Mouse (Mus musculus): Measurements from ENCODE around the gene Sstr2. TPM values are rescaled to one million over a fixed set of nuclear protein-coding genes. Genes with fewer than 3 reads are reported as not detected.

Gene Sstr2
- polyA plus RNA-seq, 1 experiment from 2014 or later, result 28.1 TPM

DNA sequence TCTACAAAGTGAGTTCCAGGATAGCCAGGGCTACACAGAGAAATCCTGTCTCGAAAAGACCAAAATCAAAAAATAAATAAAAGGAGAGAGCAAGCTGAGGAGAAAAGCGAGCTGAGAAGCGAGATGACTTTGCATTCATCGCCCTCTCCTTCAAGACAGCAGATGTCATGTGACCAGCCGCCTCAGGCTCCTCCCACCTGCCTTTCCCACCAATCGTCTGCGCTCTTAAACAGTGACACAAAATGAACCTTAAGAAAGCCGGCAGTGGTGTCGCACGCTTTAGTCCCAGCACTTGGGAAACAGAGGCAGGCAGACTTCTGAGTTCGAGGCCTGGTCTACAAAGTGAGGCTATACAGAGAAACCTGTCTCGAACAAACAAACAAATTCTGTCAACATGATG is 11.6 kb upstream of the Sstr2 start:
- Histone ChIP-seq H3K4me3 (no peak overlapping the region), H3K9ac (no peak overlapping the region), H3K4me2 (no peak overlapping the region), H3K27me3 (no peaks in the 10 kb centered on the region), H3K4me1 (replicated peaks) (peaks cover 15% of the 10 kb centered on the region), H3K9me3 (no peaks in the 10 kb centered on the region), H3K36me3 (no peaks in the 10 kb centered on the region), H3K27ac (replicated peaks) (no peak overlapping the region)
- 97% methylated on average over 12 of the region's 12 CpGs for WGBS
- no peak for ATAC-seq (ENCODE audit: low FRiP score, low read depth)

DNA sequence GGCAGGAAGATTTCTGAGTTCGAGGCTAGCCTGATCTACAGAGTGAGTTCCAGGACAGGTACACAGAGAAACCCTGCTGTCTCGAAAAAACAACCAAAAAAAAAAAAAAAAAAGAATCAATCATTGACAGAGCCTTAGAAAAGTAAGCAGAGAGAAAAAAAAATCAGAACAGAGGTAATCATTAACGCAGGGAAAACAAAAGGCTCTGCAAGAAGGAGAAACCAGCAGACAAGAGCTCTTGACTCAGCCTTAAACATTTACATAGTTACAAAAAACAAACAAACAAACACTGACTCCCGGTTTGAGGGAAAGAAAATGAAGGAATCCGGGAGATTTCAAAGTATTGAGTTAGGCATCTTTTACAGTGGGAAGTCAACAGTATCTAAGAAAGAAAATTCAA is 9.6 kb upstream of the Sstr2 start:
- no peaks in the 10 kb centered on the region for H3K9me3 ChIP-seq
- no peak overlapping the region for H3K4me3 ChIP-seq
- H3K4me2 ChIP-seq, result no peak overlapping the region
- no peaks in the 10 kb centered on the region for H3K36me3 ChIP-seq
- H3K9ac ChIP-seq, result no peak overlapping the region
- ATAC-seq (ENCODE audit: low FRiP score, low read depth), result no peak
- WGBS, result 79% methylated on average over 5 of the region's 5 CpGs
- H3K4me1 ChIP-seq (replicated peaks), result peaks cover 12% of the 10 kb centered on the region
- H3K27ac ChIP-seq (replicated peaks), result no peak overlapping the region
- no peaks in the 10 kb centered on the region for H3K27me3 ChIP-seq

DNA sequence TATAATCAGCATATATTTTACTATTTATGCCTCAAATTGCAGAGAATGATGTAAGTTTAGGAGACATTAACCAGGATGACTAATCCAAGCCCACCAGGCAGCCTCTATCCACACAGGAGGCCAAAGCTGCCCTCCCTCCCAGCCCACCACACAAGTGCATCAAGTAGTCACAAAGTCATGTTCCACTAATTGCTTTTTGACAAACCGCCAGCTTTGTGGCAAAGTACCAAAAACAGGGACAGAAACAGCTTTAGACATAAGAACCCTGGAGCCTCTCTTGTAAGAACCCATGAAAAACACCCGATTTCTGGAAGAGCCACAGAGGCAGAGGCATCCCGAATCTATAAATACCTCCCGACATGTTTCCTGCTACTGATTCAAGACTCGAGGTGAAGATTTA is 8.9 kb upstream of the Sstr2 start:
- Histone ChIP-seq H3K4me1 (replicated peaks) (peaks cover 9% of the 10 kb centered on the region), H3K9ac (no peak overlapping the region), H3K4me2 (no peak overlapping the region), H3K36me3 (no peaks in the 10 kb centered on the region), H3K27ac (replicated peaks) (no peak overlapping the region; the same call in 1 of the 2 replicates), H3K4me3 (no peak overlapping the region), H3K9me3 (no peaks in the 10 kb centered on the region), H3K27me3 (no peaks in the 10 kb centered on the region)
- ATAC-seq (ENCODE audit: low FRiP score, low read depth), result no peak
- WGBS, result 54% methylated on average over 5 of the region's 5 CpGs

DNA sequence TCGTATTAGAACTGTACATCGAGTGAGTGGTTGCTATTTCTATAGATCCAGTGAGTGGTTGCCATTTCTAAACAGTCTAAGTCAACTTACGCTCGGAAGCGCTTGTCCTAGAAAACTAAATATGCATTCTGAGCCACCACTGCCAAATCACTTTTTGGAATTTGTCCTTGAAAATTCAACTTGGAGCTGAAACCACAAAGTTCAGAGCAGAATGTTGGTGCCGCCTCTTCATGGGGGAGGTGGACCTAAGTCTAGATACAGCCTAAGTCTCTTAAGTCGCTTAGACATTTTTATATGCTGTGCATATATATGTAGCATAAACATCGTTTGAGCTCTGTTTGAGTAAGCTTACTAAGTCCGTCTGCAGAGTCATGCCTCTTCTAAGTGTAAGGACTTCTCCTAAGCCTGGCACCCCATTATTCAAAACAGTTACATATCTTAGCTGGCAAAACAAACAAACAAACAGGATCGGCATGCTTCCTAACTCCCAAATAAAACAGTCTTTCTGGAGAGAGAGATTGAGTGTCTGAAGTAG is 8.0 kb upstream of the Sstr2 start:
- H3K27ac ChIP-seq (replicated peaks), result peak overlapping the region; percentile 81; the same call in 1 of the 2 replicates
- no peak overlapping the region for H3K9ac ChIP-seq
- ATAC-seq (ENCODE audit: low FRiP score, low read depth), result no peak
- no peaks in the 10 kb centered on the region for H3K27me3 ChIP-seq
- peaks cover 9% of the 10 kb centered on the region for H3K4me1 ChIP-seq (replicated peaks)
- H3K4me3 ChIP-seq, result no peak overlapping the region
- no peaks in the 10 kb centered on the region for H3K36me3 ChIP-seq
- no peak overlapping the region for H3K4me2 ChIP-seq
- no peaks in the 10 kb centered on the region for H3K9me3 ChIP-seq
- 81% methylated on average over 10 of the region's 10 CpGs for WGBS

DNA sequence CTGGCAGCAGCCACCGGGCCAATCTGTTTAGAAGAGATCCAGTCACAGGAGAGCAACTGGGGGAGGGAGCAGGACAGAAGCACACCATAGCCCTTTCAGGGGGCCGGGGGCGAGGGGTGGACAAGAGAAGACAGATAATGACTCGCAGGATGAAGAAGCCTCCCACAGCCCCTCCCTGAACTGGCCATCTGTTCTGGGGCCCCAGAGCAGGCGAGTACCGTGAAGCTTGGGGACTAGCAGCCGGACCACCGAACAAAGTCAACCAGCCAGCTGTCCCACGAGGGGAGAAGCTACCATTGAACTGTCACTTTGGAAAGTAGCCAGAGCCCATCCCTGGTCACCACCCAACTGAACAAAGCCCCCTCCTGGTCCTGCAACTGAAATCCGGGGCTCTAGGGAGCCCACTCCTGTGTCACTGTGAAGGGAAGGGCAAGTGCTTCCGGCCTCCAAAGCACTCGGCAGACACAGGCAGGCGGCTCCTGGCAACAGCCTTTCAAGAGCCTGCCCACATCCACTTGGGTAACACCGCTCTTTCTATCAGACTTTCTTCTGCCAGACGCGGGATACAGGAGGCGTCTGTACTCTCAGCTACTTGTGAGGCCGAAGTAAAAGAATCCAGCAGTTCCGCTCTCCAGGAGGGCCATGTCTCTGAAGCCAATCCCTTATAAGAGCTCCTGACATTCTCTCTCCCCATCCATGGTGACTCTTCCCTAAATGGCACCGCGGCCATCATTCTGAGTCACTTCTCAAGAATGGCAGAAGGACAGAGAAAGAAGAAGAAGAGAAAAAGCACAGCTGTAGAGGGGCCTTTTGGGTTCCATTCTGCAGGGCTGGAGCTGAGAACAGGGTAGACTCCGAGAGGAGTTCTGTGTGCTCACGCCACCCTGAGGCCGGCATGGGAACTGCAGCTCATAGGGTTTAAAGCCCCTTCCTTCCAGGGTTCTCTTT is 7.2 kb upstream of the Sstr2 start:
- Histone ChIP-seq H3K4me3 (no peak overlapping the region), H3K36me3 (no peaks in the 10 kb centered on the region), H3K4me1 (replicated peaks) (peaks cover 9% of the 10 kb centered on the region), H3K27ac (replicated peaks) (peak overlapping the region; percentile 81), H3K9me3 (no peaks in the 10 kb centered on the region), H3K27me3 (no peaks in the 10 kb centered on the region), H3K9ac (0 out of 2 replicates have a peak overlapping the region, but pooled peaks have one; percentile 16), H3K4me2 (peak overlapping the region; percentile 30)
- peak; percentile 89 for ATAC-seq (ENCODE audit: low FRiP score, low read depth)
- 11% methylated on average over 24 of the region's 24 CpGs for WGBS

DNA sequence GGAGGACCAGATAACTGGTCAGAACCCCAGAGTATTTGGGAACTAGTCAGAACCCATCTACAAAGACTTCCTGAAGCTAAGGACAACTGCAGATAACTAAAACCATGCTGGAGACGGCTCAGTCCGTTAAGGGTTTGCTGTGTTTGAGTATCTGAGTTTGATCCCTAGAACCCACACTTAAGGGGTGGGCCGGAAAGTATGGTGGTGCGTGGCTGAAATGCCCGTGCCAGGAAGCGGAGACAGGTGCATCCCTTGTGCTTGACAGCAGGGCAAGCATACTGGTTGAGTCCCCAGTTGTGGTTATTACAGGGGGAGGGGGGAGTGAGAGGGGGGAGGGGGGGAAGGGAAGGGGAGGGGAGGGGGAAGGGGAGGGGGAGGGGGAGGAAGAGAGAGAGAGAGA is 4.7 kb upstream of the Sstr2 start:
- Histone ChIP-seq H3K27ac (replicated peaks) (no peak overlapping the region), H3K9ac (no peak overlapping the region), H3K4me2 (no peak overlapping the region), H3K36me3 (no peaks in the 10 kb centered on the region), H3K27me3 (no peaks in the 10 kb centered on the region), H3K9me3 (no peaks in the 10 kb centered on the region), H3K4me3 (no peak overlapping the region), H3K4me1 (replicated peaks) (peaks cover 24% of the 10 kb centered on the region)
- 81% methylated on average over 6 of the region's 6 CpGs for WGBS
- ATAC-seq (ENCODE audit: low FRiP score, low read depth), result no peak

DNA sequence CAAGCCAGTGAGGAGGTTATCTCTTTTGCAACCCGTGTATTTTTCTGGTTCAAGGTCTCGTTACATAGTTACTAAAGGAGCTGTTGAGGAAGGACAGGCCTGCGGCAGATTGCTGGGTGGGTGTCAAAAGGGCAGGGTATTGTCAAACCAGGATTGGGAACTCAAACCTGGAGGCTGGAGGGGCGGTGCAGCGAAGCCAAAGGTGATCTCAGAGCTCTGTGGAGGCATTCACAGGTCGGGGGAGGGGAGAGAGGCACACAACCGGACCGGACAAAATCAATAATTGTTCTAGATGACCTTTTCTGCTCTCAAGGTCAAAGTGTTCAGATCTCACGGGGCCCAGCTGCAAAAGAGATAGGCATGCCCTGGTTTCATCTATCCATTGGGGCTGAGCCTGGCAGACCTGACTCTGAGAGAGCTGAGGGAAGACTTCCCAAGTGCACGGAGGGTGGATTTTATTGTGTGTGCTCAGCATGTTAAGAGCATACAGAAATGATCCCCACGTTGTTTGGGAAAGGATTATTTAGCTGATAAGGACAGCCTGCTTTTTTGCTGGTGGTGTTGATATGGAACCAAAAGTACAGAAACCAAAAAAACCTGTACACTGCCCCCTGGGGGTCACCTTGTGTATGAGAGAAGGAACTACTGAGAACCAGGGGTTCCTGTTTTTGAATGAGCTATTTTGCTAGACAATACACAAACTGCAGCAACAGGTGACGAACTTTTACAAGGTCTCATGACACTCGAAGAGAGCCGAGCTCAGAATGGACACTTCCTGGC is 1.8 kb upstream of the Sstr2 start:
- whole genome bisulfite sequencing, result 39% methylated on average over 14 of the region's 14 CpGs
- no peak overlapping the region for H3K27ac ChIP-seq (replicated peaks)
- H3K4me2 ChIP-seq, result no peak overlapping the region
- no peak overlapping the region for H3K9ac ChIP-seq
- peaks cover 32% of the 10 kb centered on the region for H3K4me1 ChIP-seq (replicated peaks)
- no peaks in the 10 kb centered on the region for H3K27me3 ChIP-seq
- no peak for ATAC-seq (ENCODE audit: low FRiP score, low read depth)
- no peak overlapping the region for H3K4me3 ChIP-seq
- H3K36me3 ChIP-seq, result no peaks in the 10 kb centered on the region
- H3K9me3 ChIP-seq, result no peaks in the 10 kb centered on the region

DNA sequence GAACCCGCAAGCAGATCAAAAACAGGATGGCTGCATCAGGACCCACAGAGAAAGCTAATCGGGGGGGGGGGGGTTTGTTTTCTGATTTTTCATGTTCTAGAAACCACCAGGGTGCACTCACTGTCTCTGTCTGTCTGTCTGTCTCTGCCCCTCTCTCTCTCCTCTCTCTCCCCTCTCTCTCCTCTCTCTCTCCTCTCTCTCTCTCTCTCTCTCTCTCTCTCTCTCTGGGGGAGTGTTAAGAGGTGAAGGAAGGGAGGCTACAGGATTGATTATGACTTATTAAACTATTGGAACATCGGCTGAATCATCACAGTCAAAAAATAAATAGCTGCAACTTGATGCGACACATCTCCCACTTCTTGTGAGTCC is 855 bp upstream of the Sstr2 start:
- Histone ChIP-seq H3K27me3 (no peaks in the 10 kb centered on the region), H3K4me2 (peak overlapping the region; percentile 98), H3K36me3 (no peaks in the 10 kb centered on the region), H3K27ac (replicated peaks) (no peak overlapping the region), H3K4me3 (peak overlapping the region; percentile 58), H3K4me1 (replicated peaks) (peaks cover 31% of the 10 kb centered on the region), H3K9me3 (no peaks in the 10 kb centered on the region), H3K9ac (no peak overlapping the region)
- no peak for ATAC-seq (ENCODE audit: low FRiP score, low read depth)
- WGBS, result 19% methylated on average over 4 of the region's 4 CpGs

DNA sequence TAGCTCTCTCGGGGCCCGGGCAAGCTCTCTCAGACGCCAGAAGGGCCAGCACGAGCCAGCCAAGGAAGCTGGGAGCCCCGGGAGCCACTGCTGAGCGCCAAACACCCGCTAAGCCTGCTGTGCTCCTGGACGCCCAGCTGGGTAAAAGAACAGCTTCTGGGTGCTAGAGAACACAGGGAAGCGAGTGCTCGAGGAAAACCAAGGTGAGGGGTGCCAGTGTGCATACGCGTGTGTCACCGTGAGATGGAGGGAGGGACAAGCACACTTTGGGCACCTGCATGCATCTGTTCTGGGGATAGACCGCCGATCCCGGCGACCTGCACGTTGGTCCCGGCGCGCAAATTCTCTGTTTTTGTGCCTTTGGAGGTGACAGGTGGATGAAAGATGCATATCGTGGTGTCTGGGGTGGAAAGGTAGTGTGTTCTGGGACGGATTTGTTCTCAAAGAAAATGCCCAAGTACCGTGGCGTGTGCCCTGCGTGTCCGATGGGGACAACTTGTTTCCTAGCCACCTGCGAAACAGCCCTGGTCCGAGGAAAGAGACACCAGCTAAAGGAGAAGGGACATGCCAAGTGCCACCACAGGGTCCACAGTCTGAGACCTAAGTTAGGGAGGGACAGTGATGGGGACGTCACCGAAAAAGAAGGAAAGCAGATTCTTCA is 408 bp downstream of the Sstr2 start:
- H3K4me2 ChIP-seq, result peak overlapping the region; percentile 98
- peaks cover 31% of the 10 kb centered on the region for H3K4me1 ChIP-seq (replicated peaks)
- WGBS, result 2% methylated on average over 31 of the region's 31 CpGs
- H3K27ac ChIP-seq (replicated peaks), result peak overlapping the region; percentile 42; the same call in 1 of the 2 replicates
- peak overlapping the region; percentile 64 for H3K9ac ChIP-seq
- no peaks in the 10 kb centered on the region for H3K9me3 ChIP-seq
- H3K4me3 ChIP-seq, result peak overlapping the region; percentile 58
- ATAC-seq (ENCODE audit: low FRiP score, low read depth), result peak; percentile 13
- H3K36me3 ChIP-seq, result no peaks in the 10 kb centered on the region
- H3K27me3 ChIP-seq, result no peaks in the 10 kb centered on the region

DNA sequence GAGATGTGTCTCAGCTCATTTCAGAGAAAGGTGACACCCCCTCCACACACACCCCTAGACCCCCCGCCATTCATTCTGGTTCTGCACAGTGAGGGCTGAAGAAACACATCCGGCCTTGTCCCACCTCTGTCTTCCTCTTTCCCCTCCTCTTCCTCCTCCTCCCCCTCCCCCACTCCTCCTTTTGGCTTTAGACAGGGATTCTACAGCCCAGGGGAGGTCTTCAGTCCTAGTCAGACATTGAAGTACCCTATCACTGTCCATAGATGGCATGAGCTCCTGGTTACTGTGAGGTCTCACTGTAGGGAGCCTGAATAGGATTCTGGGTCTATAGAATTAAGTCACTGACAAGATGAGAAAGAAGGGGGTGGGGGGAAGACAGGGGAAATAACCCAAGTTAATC is 1.9 kb downstream of the Sstr2 start:
- no peaks in the 10 kb centered on the region for H3K27me3 ChIP-seq
- H3K9me3 ChIP-seq, result no peaks in the 10 kb centered on the region
- H3K4me3 ChIP-seq, result peak overlapping the region; percentile 58
- no peak for ATAC-seq (ENCODE audit: low FRiP score, low read depth)
- H3K9ac ChIP-seq, result no peak overlapping the region
- peaks cover 31% of the 10 kb centered on the region for H3K4me1 ChIP-seq (replicated peaks)
- 47% methylated on average over 2 of the region's 2 CpGs for WGBS
- peaks cover 7% of the 10 kb centered on the region; the same call in 1 of the 2 replicates for H3K36me3 ChIP-seq
- H3K27ac ChIP-seq (replicated peaks), result no peak overlapping the region
- H3K4me2 ChIP-seq, result peak overlapping the region; percentile 98

DNA sequence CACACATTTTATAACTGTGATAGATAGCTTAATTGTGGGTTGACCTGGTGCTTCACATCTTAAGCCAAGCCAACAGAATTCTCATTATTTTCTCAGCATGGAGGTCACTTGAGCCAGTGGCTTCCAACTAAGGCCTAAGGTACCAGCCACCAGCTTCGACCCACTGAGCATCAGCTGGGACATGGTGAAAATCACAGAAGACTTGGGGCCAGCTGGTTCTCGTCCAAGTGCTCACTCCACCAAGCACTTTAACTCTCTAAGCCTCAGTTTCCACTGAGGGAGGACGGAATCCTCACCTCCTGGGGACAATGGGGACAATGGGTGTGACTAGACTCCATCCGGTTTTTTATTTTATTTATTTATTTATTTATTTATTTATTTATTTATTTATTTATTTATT is 2.9 kb downstream of the Sstr2 start:
- no peak overlapping the region for H3K4me3 ChIP-seq
- no peaks in the 10 kb centered on the region for H3K27me3 ChIP-seq
- H3K4me2 ChIP-seq, result no peak overlapping the region
- H3K9me3 ChIP-seq, result no peaks in the 10 kb centered on the region
- H3K36me3 ChIP-seq, result peaks cover 7% of the 10 kb centered on the region; the same call in 1 of the 2 replicates
- WGBS, result 80% methylated on average over 4 of the region's 4 CpGs
- H3K9ac ChIP-seq, result no peak overlapping the region
- no peak for ATAC-seq (ENCODE audit: low FRiP score, low read depth)
- H3K4me1 ChIP-seq (replicated peaks), result peaks cover 31% of the 10 kb centered on the region
- H3K27ac ChIP-seq (replicated peaks), result no peak overlapping the region
